Mouse (Mus musculus): ENCODE results near the gene Mns1. TPM values are rescaled to one million over a fixed set of nuclear protein-coding genes. Genes with fewer than 3 reads are reported as not detected.

Gene Mns1
- polyA plus RNA-seq, 1 experiment = 3.8 TPM

DNA sequence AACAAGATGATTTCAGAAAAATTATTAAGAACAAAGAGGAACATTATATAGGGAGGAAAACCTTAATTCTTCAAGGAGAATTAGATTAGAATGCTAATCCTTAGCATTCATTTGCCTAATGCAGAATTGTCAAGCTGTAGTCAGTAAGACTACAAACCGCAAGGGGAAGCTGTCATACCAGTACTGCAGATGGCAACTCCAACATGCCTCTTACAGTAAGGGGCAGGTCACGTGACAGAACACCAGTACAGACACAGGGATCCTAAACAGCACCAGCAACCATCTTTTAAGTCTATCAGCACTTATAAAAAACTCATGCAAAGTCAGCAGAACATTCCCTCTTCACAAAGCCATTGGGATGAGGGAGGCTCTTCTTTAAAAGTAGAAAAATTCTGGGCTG lies 55.7 kb downstream of the Mns1 start:
- Histone ChIP-seq H3K27ac (ENCODE audit: insufficient read depth, low read depth, low read length) (no peak overlapping the region), H3K4me1 (ENCODE audit: control insufficient read depth, insufficient read depth, low read length) (peaks cover 9% of the 10 kb centered on the region)
- no peak for TF ChIP-seq POLR2A (IDR thresholded peaks at IDR 0.05; ENCODE audit: borderline replicate concordance, low read depth, low read length)
- TF ChIP-seq CTCF (IDR thresholded peaks at IDR 0.05; ENCODE audit: low read depth, low read length) = no peak

DNA sequence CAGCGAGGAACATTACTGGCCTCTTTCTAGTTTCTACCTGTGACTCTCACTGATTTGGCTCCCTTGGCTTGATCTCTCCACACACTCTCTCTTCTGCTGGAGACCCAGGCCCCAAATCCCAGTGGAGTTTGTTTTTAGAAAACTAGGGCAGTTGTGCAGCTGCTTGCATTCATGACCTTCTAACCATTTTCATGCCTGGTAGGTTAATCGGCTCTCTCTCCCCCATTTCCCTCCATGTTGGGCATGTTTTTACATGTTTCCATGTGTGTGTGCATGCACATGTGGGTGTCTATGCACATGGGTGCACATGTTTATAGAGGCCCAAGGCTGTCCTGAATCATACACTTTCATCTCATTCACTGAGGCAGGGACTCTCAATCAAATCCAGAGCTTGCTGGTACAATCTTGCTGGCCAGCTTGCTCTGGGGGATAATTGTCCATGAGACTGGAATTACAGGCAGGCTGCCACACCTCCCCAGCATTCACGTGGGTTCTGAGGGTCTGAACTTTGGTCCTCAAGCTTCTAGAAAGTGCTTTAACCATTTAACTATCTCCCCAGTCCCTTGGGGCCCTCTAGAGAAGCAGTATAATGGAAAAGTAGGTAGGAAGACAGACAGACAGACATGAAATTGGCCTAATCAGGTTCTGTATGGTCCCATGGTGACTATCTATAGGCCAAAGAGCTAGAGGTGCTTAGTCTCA lies 56.3 kb downstream of the Mns1 start:
- H3K4me3 ChIP-seq (ENCODE audit: insufficient read depth, low read length) = no peak overlapping the region
- no peak overlapping the region for H3K27ac ChIP-seq (ENCODE audit: insufficient read depth, low read depth, low read length)
- peaks cover 9% of the 10 kb centered on the region for H3K4me1 ChIP-seq (ENCODE audit: control insufficient read depth, insufficient read depth, low read length)
- TF ChIP-seq CTCF (IDR thresholded peaks at IDR 0.05; ENCODE audit: low read depth, low read length) (no peak), POLR2A (IDR thresholded peaks at IDR 0.05; ENCODE audit: borderline replicate concordance, low read depth, low read length) (no peak)

More for the DNA sequence above, 55.7 kb downstream of the Mns1 start:
- H3K4me3 ChIP-seq (ENCODE audit: insufficient read depth, low read length) = no peak overlapping the region

DNA sequence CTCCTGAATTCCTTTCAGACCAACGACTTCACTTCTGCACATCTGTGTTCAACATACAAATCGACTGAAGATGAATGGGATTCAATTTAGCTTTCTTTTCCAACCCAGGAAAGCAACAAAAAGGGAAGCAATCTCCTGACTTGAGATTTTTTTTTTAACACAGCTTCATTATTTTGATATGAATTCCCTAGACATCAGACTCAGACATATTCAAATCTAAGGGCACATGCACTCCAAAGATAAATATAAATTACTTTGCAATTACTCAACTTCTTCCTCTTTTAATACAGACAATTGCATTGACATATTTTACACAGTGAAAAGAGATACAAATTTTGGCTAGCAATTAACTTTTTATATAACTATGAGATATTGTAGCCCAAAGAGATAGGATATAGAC lies 58.9 kb downstream of the Mns1 start:
- H3K4me3 ChIP-seq (ENCODE audit: insufficient read depth, low read length) = no peak overlapping the region
- TF ChIP-seq CTCF (IDR thresholded peaks at IDR 0.05; ENCODE audit: low read depth, low read length) (no peak), POLR2A (IDR thresholded peaks at IDR 0.05; ENCODE audit: borderline replicate concordance, low read depth, low read length) (no peak)
- H3K27ac ChIP-seq (ENCODE audit: insufficient read depth, low read depth, low read length) = no peak overlapping the region
- peaks cover 7% of the 10 kb centered on the region for H3K4me1 ChIP-seq (ENCODE audit: control insufficient read depth, insufficient read depth, low read length)

DNA sequence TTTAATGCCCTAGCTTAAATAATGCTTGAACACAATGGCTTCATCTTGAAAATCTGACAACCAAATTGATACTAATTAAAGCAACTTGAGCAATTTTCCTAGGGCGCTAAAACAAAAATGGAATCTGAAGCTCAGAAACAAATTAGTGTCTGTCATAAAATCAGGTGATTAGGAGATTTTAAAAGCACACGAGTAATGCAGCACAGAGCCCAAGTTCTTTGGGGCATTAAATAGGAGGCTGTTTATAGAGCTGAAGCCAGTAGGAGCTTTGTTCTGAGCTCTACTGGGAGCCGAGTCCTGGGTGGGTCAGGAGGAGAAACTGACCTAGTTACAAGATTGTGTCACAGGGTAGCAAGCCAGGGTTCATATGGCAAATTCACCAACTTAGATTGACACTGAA lies 59.4 kb downstream of the Mns1 start:
- peaks cover 7% of the 10 kb centered on the region for H3K4me1 ChIP-seq (ENCODE audit: control insufficient read depth, insufficient read depth, low read length)
- no peak overlapping the region for H3K4me3 ChIP-seq (ENCODE audit: insufficient read depth, low read length)
- no peak overlapping the region for H3K27ac ChIP-seq (ENCODE audit: insufficient read depth, low read depth, low read length)
- TF ChIP-seq POLR2A (IDR thresholded peaks at IDR 0.05; ENCODE audit: borderline replicate concordance, low read depth, low read length) = no peak
- no peak for TF ChIP-seq CTCF (IDR thresholded peaks at IDR 0.05; ENCODE audit: low read depth, low read length)

Other genes with a start within 250 kb of the Mns1 start
- 17.5 and 19.2 TPM in 2 replicates for gene Zfp280d, start 163.2 kb upstream of the Mns1 start, polyA plus RNA-seq (2012; ENCODE audit: insufficient read depth, insufficient read length, missing spikeins)
- gene Tex9, start 54.2 kb downstream of the Mns1 start, polyA plus RNA-seq (2012; ENCODE audit: insufficient read depth, insufficient read length, missing spikeins) = 6.2 and 7.4 TPM in 2 replicates
- gene Rfx7, start 94.2 kb downstream of the Mns1 start, polyA plus RNA-seq (2012; ENCODE audit: insufficient read depth, insufficient read length, missing spikeins) = 15.9 and 17.9 TPM in 2 replicates
- 3.7 and 4.2 TPM in 2 replicates for gene Nedd4, start 224.3 kb downstream of the Mns1 start, polyA plus RNA-seq (2012; ENCODE audit: insufficient read depth, insufficient read length, missing spikeins)